ENCODE assay signal across 11 mouse cellular contexts in genomic region chr7:35379492-35380119, GRCm38 (mm10). TPM values are rescaled to one million over a fixed set of nuclear protein-coding genes. Genes with fewer than 3 reads are reported as not detected.
A peak's percentile ranks its signal among the peaks of the same experiment; 100 is the strongest.
DNase-seq lines count a peak whose midpoint lies in the region; ATAC-seq and TF ChIP-seq lines count a peak whose summit lies in the region.
"Had no signal": no experiment of that assay in that cellular context is flagged by ENCODE, and none has a peak within 500 bp of the region (broad histone marks: within the 10 kb centered on the region; RNA-seq: fewer than 3 reads in every experiment).

No protein-coding gene starts in this region.

- H3K4me3 ChIP-seq in intestine, embryonic 14.5 days (ENCODE audit: low read depth, low read length) = no peak overlapping the region
- no peak overlapping the region for H3K4me3 ChIP-seq in intestine, postnatal 0 days (ENCODE audit: low read depth, low read length)
- H3K4me3 ChIP-seq in intestine, embryonic 15.5 days (replicated peaks) = no peak overlapping the region

- peak overlapping the region; percentile 13; the same call in 1 of the 2 replicates for H3K4me2 ChIP-seq in intestine, embryonic 14.5 days (ENCODE audit: low read length)
- no peak overlapping the region for H3K4me2 ChIP-seq in intestine, postnatal 0 days (replicated peaks; ENCODE audit: low read depth)
- peak overlapping the region; percentile 32 for H3K4me2 ChIP-seq in intestine, embryonic 15.5 days (replicated peaks)

- no peaks in the 10 kb centered on the region for H3K9me3 ChIP-seq in intestine, embryonic 14.5 days (ENCODE audit: control insufficient read depth, low read length)
- H3K9me3 ChIP-seq in intestine, postnatal 0 days (ENCODE audit: control insufficient read depth) = no peaks in the 10 kb centered on the region
- no peaks in the 10 kb centered on the region for H3K9me3 ChIP-seq in intestine, embryonic 15.5 days

- H3K4me1 ChIP-seq in intestine, embryonic 14.5 days (replicated peaks; ENCODE audit: control insufficient read depth, insufficient read depth, low read length) = no peaks in the 10 kb centered on the region; the same call in 1 of the 2 replicates
- H3K4me1 ChIP-seq in intestine, postnatal 0 days (replicated peaks; ENCODE audit: control insufficient read depth, insufficient read depth, low read length) = no peaks in the 10 kb centered on the region
- H3K4me1 ChIP-seq in intestine, embryonic 15.5 days (replicated peaks) = 0 out of 2 replicates have a peak, but pooled peaks cover 6% of the 10 kb centered on the region

- 36% methylated on average over 16 of the region's 16 CpGs for WGBS in intestine, embryonic 14.5 days
- 35% methylated on average over 16 of the region's 16 CpGs for WGBS in intestine, postnatal 0 days
- 34% methylated on average over 16 of the region's 16 CpGs for WGBS in intestine, embryonic 15.5 days

- peak; percentile 26; the same call in 1 of the 2 replicates for ATAC-seq in intestine, embryonic 14.5 days (replicated peaks; ENCODE audit: low FRiP score, low TSS enrichment, low read depth)
- no peak for ATAC-seq in intestine, postnatal 0 days
- ATAC-seq in intestine, embryonic 15.5 days = peak; percentile 24; the same call in 1 of the 2 replicates
- ATAC-seq: midbrain, embryonic 16.5 days had no signal

- H3K9ac ChIP-seq in intestine, embryonic 14.5 days (ENCODE audit: low read length) = no peak overlapping the region
- no peak overlapping the region for H3K9ac ChIP-seq in intestine, postnatal 0 days (ENCODE audit: low read depth, low read length)
- H3K9ac ChIP-seq in intestine, embryonic 15.5 days = no peak overlapping the region

- DNase-seq in intestine, embryonic 14.5 days (ENCODE audit: low spot score) = no peak
- peak; percentile 82 for DNase-seq in 416B (ENCODE audit: low read depth)
- DNase-seq in adipocyte (ENCODE audit: low spot score) = peak; percentile 39
- no peak for DNase-seq in c-Kit-positive CD71-positive TER-119-positive erythroid progenitor cells, embryonic 14.5 days (ENCODE audit: low spot score)
- DNase-seq in frontal cortex, postnatal 10 days (ENCODE audit: low spot score in 2 of 2) = no peak
- DNase-seq in left cerebral cortex, adult 8-10 months (ENCODE audit: low spot score in 2 of 2) = no peak
- DNase-seq: adrenal gland, postnatal 36 days; kidney, adult 8-10 months had no signal

- TF ChIP-seq CTCF in intestine, postnatal 0 days (IDR thresholded peaks at IDR 0.05; ENCODE audit: low read depth) = no peak

- H3K36me3 ChIP-seq in intestine, embryonic 14.5 days (ENCODE audit: control insufficient read depth, insufficient read depth, low read length) = no peaks in the 10 kb centered on the region; the same call in none of the 2 replicates
- peaks cover 48% of the 10 kb centered on the region for H3K36me3 ChIP-seq in intestine, postnatal 0 days (ENCODE audit: control insufficient read depth, insufficient read depth)
- no peaks in the 10 kb centered on the region; the same call in 1 of the 2 replicates for H3K36me3 ChIP-seq in intestine, embryonic 15.5 days

- no peak overlapping the region for H3K27ac ChIP-seq in intestine, embryonic 14.5 days (ENCODE audit: low read depth)
- H3K27ac ChIP-seq in intestine, postnatal 0 days (ENCODE audit: low read depth, low read length) = no peak overlapping the region; the same call in 1 of the 2 replicates
- no peak overlapping the region for H3K27ac ChIP-seq in intestine, embryonic 15.5 days

- H3K27me3 ChIP-seq in intestine, embryonic 14.5 days (replicated peaks; ENCODE audit: control insufficient read depth, insufficient read depth, low read length) = no peaks in the 10 kb centered on the region
- no peaks in the 10 kb centered on the region for H3K27me3 ChIP-seq in intestine, postnatal 0 days (replicated peaks; ENCODE audit: control insufficient read depth, insufficient read depth, low read length)
- no peaks in the 10 kb centered on the region for H3K27me3 ChIP-seq in intestine, embryonic 15.5 days (replicated peaks)

RNA-seq across cellular contexts. Expression of gene Faap24, which starts 17.0 kb away (rescaled TPM):
- 18.1 and 21.3 TPM in 2 replicates for polyA plus RNA-seq in intestine, embryonic 14.5 days (2014; fragmentation: Nextera tagmentation; extraction: Ambion mirVana)
- polyA plus RNA-seq in intestine, postnatal 0 days (2015; fragmentation: Nextera tagmentation; extraction: Ambion mirVana) = 9.3 and 10.3 TPM in 2 replicates
- polyA plus RNA-seq in intestine, embryonic 15.5 days (2015; fragmentation: Nextera tagmentation; extraction: Ambion mirVana) = 22.0 and 22.7 TPM in 2 replicates
- 1 to 10 TPM; 4.9 to 7.6 (median 6.5) TPM for total RNA-seq in left cerebral cortex, adult 8-10 months (2022)

RNA-seq across cellular contexts. Expression of gene Cep89, which starts 17.2 kb away (rescaled TPM):
- 42.4 and 45.5 TPM in 2 replicates for polyA plus RNA-seq in intestine, embryonic 14.5 days (2014; fragmentation: Nextera tagmentation; extraction: Ambion mirVana)
- 9.7 and 10.1 TPM in 2 replicates for polyA plus RNA-seq in intestine, postnatal 0 days (2015; fragmentation: Nextera tagmentation; extraction: Ambion mirVana)
- polyA plus RNA-seq in intestine, embryonic 15.5 days (2015; fragmentation: Nextera tagmentation; extraction: Ambion mirVana) = 43.2 and 45.8 TPM in 2 replicates
- total RNA-seq in left cerebral cortex, adult 8-10 months (2022) = 10 to 100 TPM; 13.7 to 19.8 (median 19.0) TPM

RNA-seq across cellular contexts. Expression of gene Rhpn2, which starts 45.6 kb away (rescaled TPM):
- 48.6 and 48.7 TPM in 2 replicates for polyA plus RNA-seq in intestine, embryonic 14.5 days (2014; fragmentation: Nextera tagmentation; extraction: Ambion mirVana)
- 63.3 and 75.0 TPM in 2 replicates for polyA plus RNA-seq in intestine, postnatal 0 days (2015; fragmentation: Nextera tagmentation; extraction: Ambion mirVana)
- 73.2 and 74.7 TPM in 2 replicates for polyA plus RNA-seq in intestine, embryonic 15.5 days (2015; fragmentation: Nextera tagmentation; extraction: Ambion mirVana)
- 1 to 10 TPM; 5.5 to 8.2 (median 7.1) TPM for total RNA-seq in left cerebral cortex, adult 8-10 months (2022)

Comparison
In these comparisons a context has a peak if more than half of its experiments do, and no peak if none do; other contexts are left out.
1. DNase-seq: peak in 416B (single experiment) and adipocyte (single experiment); none in intestine, embryonic 14.5 days (single experiment), c-Kit-positive CD71-positive TER-119-positive erythroid progenitor cells, embryonic 14.5 days (single experiment), frontal cortex, postnatal 10 days (0 of 2) and left cerebral cortex, adult 8-10 months (0 of 2).